Mouse (Mus musculus): ENCODE data around the gene Olfm4.

- TF ChIP-seq POLR2A (IDR thresholded peaks at IDR 0.05; ENCODE audit: low read depth, low read length) (no peak), CTCF (IDR thresholded peaks at IDR 0.05; ENCODE audit: borderline replicate concordance, insufficient read depth, low read length) (no peak)
These were observed 77.8 kb downstream of the Olfm4 start for GRCm38 (mm10) chr14:80061686-80062085.
